Mouse (Mus musculus) bone marrow, adult 2 months (tissue): ENCODE measurements around the gene C330021F23Rik. TPM values are rescaled to one million over a fixed set of nuclear protein-coding genes. Genes with fewer than 3 reads are reported as not detected.

ENCODE experiments used
- H3K27ac ChIP-seq: fragments of 200-500 bp; 2 replicates; pipeline ENCODE4 v1.5.1; 2012; ENCODE audit warnings: low read depth, mild to moderate bottlenecking, control low read depth, inconsistent platforms, low read length; ENCODE audit not compliant: control insufficient read depth, poor library complexity, insufficient read depth
- H3K4me1 ChIP-seq: fragments of 200-500 bp; 2 replicates; pipeline ENCODE4 v1.6.1; 2011; ENCODE audit warnings: low read length; ENCODE audit not compliant: control insufficient read depth, insufficient read depth
- H3K4me3 ChIP-seq: fragments of 200-500 bp; replicated peaks from 2 replicates; pipeline ENCODE3; 2011; ENCODE audit warnings: mild to moderate bottlenecking, low read depth, low read length, control low read depth; ENCODE audit not compliant: control insufficient read depth
- CTCF ChIP-seq: fragments of 200-500 bp; IDR thresholded peaks from 2 replicates; pipeline ENCODE4 v1.5.1; 2011; ENCODE audit warnings: low read length, control low read depth; ENCODE audit not compliant: control insufficient read depth, insufficient read depth
- POLR2A ChIP-seq: fragments of 200-500 bp; IDR thresholded peaks from 2 replicates; pipeline ENCODE4 v1.6.1; 2011; ENCODE audit warnings: low read depth, mild to moderate bottlenecking, control low read depth, low read length, borderline replicate concordance; ENCODE audit not compliant: control insufficient read depth
- WGBS: fragments of 180-500 bp; shearing (Covaris S2); methylation state at CpG from one replicate; pipeline ENCODE4 v1.1.7; 2018; 5-methylcytosine and 5-hydroxymethylcytosine counted together
- polyA plus RNA-seq: library from polyadenylated mRNA; stranded (reverse); fragments of >200 nt; gene quantifications from 2 replicates; pipeline ENCODE4 v1.2.4, GENCODE M21; 2011; ENCODE audit warnings: low replicate concordance; ENCODE audit not compliant: missing spikeins, insufficient read depth, insufficient read length

Gene C330021F23Rik
- polyA plus RNA-seq, 1 experiment, result not detected

DNA sequence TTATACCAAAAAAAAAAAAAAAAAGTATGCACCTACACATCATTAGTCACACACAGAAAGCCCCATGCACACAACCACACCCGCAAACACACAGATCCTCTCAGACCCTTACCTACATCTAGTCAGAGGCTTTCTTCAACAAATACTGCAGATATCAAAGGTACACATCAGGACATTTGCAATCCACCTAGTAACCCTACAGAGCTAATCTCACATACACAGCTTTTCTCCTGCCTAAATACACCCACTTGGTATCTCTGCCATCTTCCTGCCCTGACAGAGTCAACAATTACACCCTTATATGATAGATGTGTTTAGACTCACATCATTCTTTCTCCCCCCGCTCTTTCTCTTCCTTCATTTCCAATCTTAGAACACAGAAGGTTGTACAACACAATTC, 18.7 kb downstream of the C330021F23Rik start:
- Histone ChIP-seq H3K27ac (no peak overlapping the region), H3K4me1 (no peaks in the 10 kb centered on the region; the same call in 1 of the 2 replicates), H3K4me3 (no peak overlapping the region)
- TF ChIP-seq POLR2A (no peak), CTCF (no peak)
- WGBS, result 82% methylated on average over 2 of the region's 2 CpGs

DNA sequence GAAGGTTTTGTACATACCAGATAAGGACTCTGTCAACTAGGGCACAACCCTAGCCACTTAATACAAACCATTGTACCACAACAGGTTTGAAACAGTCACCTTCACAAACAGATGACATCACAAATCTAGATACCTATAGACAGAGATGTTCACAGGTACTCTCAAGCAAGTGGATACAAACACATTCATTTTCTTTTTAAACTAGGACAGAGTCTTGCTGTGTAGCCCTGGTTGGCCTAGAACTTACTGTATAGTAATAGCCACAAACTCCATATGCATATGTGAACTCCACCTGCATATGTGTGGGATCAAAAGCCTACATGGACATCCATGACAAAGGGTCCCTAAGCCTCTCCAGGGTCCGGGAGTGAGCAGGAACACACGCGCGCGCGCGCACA, 19.2 kb downstream of the C330021F23Rik start, which contains the start of gene Camsap3:
Camsap3 (plus strand) TSS at position 301 of the 398 bp plus-strand sequence.
- Histone ChIP-seq H3K4me3 (peak within 1 kb of the TSS; percentile 21), H3K27ac (peak within 1 kb of the TSS; percentile 21; the same call in 1 of the 2 replicates), H3K4me1 (no peaks in the 10 kb centered on the region; the same call in 1 of the 2 replicates)
- 2% methylated on average over 7 of the region's 7 CpGs for WGBS
- TF ChIP-seq POLR2A (no peak), CTCF (no peak)

DNA sequence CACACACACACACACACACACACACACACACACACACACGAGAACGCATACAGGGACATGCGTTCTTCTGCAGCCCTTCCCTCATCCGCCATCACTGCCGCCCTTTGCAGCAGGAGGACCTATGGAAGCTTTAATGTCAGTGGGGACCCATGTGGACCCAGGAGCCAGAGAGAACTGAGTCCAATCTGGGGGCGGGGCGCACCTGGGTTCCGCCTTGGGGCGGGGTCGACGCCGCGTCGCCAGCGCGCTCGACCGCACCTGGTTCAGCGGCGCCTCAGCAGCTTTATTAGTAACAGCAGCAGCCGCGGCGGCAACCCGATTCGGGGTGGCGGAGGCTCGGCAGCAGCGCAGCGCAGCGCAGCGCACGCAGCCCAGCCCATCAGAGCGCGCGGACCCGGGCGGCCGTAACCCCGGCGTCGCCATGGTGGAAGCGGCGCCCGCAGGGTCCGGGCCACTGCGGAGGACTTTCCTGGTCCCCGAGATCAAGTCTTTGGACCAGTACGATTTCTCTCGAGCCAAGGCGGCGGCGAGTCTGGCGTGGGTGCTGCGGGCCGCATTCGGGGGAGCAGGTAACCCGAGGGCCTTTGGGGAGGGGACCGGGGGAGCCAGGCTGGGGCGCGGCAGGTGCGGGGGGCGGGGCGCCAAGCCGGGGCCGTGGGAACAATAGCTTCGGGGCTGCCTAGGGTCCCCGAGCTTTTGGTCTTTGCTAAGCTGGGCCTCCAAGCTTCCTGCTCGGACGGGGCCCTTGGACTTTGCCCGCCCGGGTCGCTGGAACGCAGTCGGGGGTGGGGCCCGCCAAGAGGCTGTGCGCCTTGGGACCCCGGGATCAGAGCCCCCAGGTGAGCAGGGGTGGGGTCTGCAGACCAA, 19.8 kb downstream of the C330021F23Rik start:
- Histone ChIP-seq H3K4me3 (peak overlapping the region; percentile 21), H3K27ac (peak overlapping the region; percentile 21; the same call in 1 of the 2 replicates), H3K4me1 (no peaks in the 10 kb centered on the region; the same call in 1 of the 2 replicates)
- under 1% methylated on average over 77 of the region's 77 CpGs for WGBS
- TF ChIP-seq POLR2A, result 0 out of 2 replicates have a peak, but pooled peaks have one; percentile 13
- no peak for TF ChIP-seq CTCF

- 15% methylated on average over 11 of the region's 11 CpGs for WGBS
- Histone ChIP-seq H3K4me1 (no peaks in the 10 kb centered on the region; the same call in 1 of the 2 replicates), H3K4me3 (no peak overlapping the region), H3K27ac (no peak overlapping the region)
- TF ChIP-seq CTCF, result no peak
- TF ChIP-seq POLR2A, result no peak
Observed at GRCm38 (mm10) chr8:3588258-3588633, 20.5 kb downstream of the C330021F23Rik start.

DNA sequence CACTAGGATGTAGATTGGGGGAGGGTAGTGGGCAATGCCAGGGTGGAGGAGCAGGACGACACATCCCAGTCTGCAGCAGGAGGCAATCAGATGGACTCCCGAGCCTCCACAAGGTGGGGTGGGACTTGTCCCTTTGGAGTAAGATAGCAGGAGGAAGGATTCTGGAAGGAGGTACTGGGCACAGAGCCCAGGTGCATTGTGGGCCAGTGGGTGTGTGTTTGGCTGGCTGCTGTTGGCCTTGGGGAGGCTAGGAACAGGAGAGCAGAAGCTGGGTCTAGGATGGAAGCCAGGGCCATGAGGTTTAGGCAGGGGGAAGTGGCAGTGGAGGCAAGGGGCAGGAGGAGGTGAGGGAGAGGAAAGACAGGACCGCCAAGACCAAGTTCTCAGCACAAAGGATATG, 25.7 kb downstream of the C330021F23Rik start:
- TF ChIP-seq POLR2A (no peak), CTCF (no peak)
- Histone ChIP-seq H3K27ac (no peak overlapping the region), H3K4me3 (no peak overlapping the region), H3K4me1 (no peaks in the 10 kb centered on the region)
- WGBS, result 58% methylated on average over 3 of the region's 3 CpGs

DNA sequence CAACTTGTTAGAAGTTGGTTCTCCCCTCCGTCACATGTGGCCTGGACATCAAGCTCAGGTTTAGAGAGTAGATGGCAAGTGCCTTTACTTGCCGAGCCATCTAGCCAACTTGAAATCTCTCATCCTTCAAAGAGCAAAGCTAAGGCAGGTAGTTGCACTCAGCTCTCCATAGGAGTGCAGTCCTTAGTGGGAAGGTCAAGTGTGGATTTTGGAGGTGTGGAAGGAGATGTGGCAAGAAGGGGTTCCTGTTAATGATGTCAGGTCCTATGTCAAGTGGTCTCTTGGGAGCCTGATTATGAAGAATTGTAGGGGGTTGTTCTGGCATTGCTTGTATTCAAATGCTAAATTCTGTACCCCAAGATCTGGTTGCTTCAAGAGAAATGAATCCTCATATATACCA, 26.7 kb downstream of the C330021F23Rik start:
- whole genome bisulfite sequencing, result 89% methylated on average over 2 of the region's 2 CpGs
- TF ChIP-seq CTCF, result no peak
- TF ChIP-seq POLR2A, result no peak
- H3K4me1 ChIP-seq, result no peaks in the 10 kb centered on the region
- no peak overlapping the region for H3K4me3 ChIP-seq
- no peak overlapping the region for H3K27ac ChIP-seq

DNA sequence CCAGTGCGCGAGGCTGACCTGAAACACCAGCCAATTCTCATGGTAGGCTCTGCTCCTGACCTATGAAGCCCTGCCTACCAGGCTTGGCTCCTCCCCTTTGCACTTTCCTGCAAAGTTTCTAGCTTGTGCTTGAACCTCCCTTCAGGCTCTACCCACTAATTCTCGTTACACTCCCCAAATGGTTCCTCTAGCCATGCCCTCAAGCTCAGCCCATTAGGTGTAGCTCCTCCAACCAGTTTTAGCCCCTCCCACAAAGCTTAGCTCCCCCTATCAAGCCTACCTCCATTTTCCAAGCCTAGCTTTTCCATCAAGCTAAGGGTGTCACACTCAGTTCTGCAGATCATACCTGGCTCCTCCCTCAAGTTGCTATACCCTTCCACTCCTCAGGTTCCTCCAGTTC, 30.3 kb downstream of the C330021F23Rik start:
- 63% methylated on average over 3 of the region's 3 CpGs for WGBS
- no peak for TF ChIP-seq CTCF
- no peak for TF ChIP-seq POLR2A
- Histone ChIP-seq H3K4me1 (no peaks in the 10 kb centered on the region), H3K4me3 (no peak overlapping the region), H3K27ac (no peak overlapping the region)

DNA sequence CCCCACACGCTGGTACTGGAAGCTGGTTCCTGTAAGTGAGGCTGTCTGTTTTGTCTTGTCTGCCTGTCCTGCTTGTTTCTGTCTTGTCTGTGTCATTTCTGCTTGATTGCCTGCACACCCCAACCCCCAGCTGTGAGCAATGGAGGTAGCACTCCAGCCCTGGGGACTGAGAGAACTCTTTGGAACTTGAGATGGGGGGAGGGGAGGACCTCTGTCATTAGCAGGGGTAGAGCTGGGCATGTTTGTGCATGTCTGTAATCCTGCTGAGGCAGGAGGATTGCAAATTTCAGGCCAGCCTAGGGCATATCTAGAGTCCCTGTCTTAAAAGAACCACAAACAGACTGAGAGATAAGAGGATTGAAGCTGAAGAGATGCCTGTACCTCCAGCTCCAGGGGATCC, 31.4 kb downstream of the C330021F23Rik start:
- TF ChIP-seq POLR2A (no peak), CTCF (no peak)
- WGBS, result 88% methylated on average over 1 of the region's 1 CpGs
- no peak overlapping the region for H3K4me3 ChIP-seq

DNA sequence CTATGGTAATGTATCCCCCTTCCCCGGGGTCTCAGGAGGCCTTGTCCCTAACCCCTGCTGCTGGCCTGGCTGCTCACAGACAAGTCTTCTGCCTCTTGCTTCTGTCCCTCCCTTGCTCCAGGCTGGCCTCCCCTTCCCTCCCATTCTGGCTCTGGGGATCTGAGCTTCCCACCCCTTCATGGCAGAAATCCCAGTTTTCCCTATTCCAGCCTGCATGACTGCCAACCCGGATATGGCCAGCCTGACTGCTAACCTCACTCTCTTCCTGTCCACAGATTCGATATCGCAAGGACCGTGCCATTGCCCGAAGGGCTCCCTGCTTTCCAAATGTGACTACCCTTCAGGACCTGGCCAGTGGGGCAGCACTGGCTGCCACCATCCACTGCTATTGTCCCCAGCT, 32.6 kb downstream of the C330021F23Rik start:
- no peak for TF ChIP-seq CTCF
- TF ChIP-seq POLR2A, result no peak
- Histone ChIP-seq H3K27ac (no peak overlapping the region), H3K4me1 (no peaks in the 10 kb centered on the region), H3K4me3 (no peak overlapping the region)
- WGBS, result 84% methylated on average over 6 of the region's 6 CpGs

More for the DNA sequence above, 31.4 kb downstream of the C330021F23Rik start:
- Histone ChIP-seq H3K4me1 (no peaks in the 10 kb centered on the region), H3K27ac (no peak overlapping the region)
